Mouse (Mus musculus): ENCODE results near the gene Morc2b. TPM values are rescaled to one million over a fixed set of nuclear protein-coding genes. Genes with fewer than 3 reads are reported as not detected.
"Not testable (repeated sequence)": the region's sequence is repeated elsewhere in the genome, so short reads cannot be mapped to it uniquely, and the experiment has no call there.

Gene Morc2b
- polyA plus RNA-seq (2012; rRNA removed), result 0.09 and 0.14 TPM in 2 replicates

GRCm38 (mm10) chr17:33139261-33139820 is at the start of gene Morc2b:
Morc2b (minus strand) TSS chr17:33139683.
- no peak for DNase-seq (ENCODE audit: low read depth)

DNA sequence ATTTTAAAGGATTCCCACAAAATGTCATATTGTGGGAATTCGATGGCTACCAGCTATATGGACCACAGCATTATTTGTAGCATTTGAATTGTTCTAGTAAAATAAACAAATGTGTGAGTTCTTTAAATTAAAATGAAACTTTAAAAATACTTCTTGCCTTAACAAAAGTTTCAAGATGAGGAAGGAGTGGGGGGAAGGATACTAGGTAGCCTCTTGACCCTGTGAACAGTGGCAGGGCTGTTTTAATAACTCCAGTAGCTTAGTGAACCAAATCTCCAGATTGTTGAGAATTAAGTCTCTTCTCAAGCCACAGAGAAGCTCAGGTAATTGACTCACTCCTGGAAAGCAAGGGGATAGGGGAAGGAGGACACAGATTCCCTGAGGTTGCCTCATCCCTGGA is 28.7 kb upstream of the Morc2b start, which contains the start of gene Olfr55:
TSS of gene Olfr55 (plus strand) at position 301 of the 400 bp plus-strand sequence.
- not testable (repeated sequence) for DNase-seq (ENCODE audit: low read depth)

DNA sequence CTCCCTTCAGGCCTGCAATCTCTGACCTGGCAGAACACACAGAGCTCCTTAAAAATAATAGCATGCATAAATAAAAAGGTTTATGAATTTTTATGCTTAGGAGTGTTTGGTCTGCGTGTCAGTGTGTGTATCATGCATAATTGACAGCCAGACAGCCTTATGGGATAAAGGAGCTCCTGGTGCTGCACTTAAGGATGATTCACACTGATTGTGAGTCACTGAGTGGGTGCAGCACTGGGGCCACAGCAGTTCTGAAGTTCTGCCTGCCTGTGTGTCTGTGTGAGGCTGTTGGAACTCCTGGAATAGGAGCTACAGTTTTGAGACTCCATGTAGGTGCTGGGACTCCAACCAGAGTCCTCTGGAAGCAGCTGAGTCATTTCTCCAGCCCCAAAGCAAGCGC is 13.2 kb downstream of the Morc2b start:
- no peak for DNase-seq (ENCODE audit: low read depth)

DNA sequence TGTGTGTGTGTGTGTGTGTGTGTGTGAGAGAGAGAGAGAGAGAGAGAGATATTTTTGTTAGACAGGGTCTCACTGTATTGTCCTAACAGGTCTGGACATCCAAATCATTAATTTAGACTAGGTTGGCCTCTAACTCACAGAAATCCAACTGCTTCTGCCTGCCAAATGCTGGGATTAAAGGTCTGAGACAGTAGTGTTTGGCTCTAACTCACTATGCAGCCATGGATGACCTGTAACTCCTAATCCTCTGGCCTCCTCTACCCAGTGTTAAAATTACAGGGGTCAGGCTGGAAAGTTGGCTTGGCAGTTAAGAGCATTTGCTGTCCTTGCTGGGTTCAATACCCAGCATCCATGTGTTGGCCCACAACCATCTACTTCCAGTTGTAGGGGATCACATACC is 14.9 kb downstream of the Morc2b start:
- no peak for DNase-seq (ENCODE audit: low read depth)

DNA sequence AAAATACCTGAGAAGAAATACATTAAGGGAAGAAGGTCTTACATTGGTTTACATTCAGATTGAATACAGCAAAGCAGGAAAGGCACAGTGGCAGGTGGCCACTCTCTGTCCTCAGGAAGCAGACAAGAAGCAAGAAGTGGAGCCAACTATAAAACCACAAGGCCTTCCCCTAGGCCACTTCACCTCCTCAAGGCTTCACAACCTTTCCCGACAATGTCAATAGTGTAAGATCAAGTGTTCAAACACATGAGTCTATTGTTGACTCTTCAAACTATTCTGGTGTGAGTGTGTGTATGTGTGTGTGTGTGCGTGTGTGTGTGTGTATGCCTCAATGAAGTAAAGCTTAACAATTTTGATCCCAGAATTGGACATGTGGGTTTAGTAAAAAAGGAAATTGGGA is 42.1 kb downstream of the Morc2b start:
- no peak for DNase-seq (ENCODE audit: low read depth)

- peak; percentile 16 for DNase-seq (ENCODE audit: low read depth)
Observed at GRCm38 (mm10) chr17:33092391-33093193, 46.9 kb downstream of the Morc2b start.

- no peak for DNase-seq (ENCODE audit: low read depth)
Observed at GRCm38 (mm10) chr17:33091630-33092029, 47.9 kb downstream of the Morc2b start.

DNA sequence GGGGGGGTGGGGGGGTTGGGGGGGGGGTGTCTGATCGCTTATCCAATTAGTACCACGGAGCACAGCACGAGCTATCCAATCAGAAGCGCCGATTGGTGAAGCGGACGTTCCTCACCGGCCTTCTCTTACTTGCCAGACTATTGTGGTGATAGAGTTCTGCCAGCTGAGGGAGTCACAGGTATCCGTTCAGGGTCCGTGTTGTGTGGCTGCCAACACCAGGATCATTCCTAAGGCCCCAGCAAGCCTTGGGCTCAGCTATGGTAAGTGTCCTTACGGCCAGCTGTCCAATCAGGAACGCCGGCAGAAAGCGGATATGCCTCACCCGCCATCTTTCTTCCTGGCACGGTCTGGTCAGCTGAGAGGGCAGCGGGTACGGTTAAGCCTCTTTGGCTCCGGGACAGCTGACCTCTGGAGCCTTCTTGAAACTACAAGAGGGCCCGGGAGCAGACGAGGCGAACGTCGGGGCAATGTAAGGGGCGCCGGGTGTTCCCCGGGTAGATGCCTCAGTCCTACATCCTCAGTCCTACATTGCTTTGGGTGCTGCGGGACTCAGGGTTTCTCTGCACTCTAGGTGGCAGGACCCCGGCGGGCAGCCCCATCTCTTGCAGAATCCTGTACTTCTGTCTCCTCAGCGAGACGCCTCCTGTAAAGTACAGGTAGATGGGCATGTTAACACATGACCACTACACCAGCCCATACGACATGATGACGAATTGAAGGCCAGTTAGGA is 50.1 kb downstream of the Morc2b start, which contains the start of gene Zfp563:
TSS of gene Zfp563 (plus strand) at position 91 of the 730 bp plus-strand sequence.
- peak; percentile 79 for DNase-seq (ENCODE audit: low read depth)

- DNase-seq (ENCODE audit: low read depth), result no peak
Observed at GRCm38 (mm10) chr17:33067958-33068357, 71.5 kb downstream of the Morc2b start, which contains the start of gene 4921501E09Rik. 4921501E09Rik (minus strand) TSS chr17:33068058.

Other genes starting within 250 kb of the Morc2b start
- gene Zfp870, start 248.0 kb downstream of the Morc2b start, polyA plus RNA-seq (2012; rRNA removed), result 1.3 and 1.7 TPM in 2 replicates
- 0.23 and 0.55 TPM in 2 replicates for gene Cyp4f14, start 222.3 kb downstream of the Morc2b start, polyA plus RNA-seq (2012; rRNA removed)
- gene Cyp4f13, start 192.3 kb downstream of the Morc2b start, polyA plus RNA-seq (2012; rRNA removed), result 56.3 and 62.6 TPM in 2 replicates
- gene Zfp472, start 173.9 kb downstream of the Morc2b start, polyA plus RNA-seq (2012; rRNA removed), result 1.2 and 1.8 TPM in 2 replicates
- 3.7 and 4.7 TPM in 2 replicates for gene Zfp952, start 146.6 kb downstream of the Morc2b start, polyA plus RNA-seq (2012; rRNA removed)
- 1.4 and 1.7 TPM in 2 replicates for gene Zfp763, start 106.3 kb downstream of the Morc2b start, polyA plus RNA-seq (2012; rRNA removed)
- not detected in 2 replicates for gene 4921501E09Rik, start 71.6 kb downstream of the Morc2b start, polyA plus RNA-seq (2012; rRNA removed)
- 1.8 and 2.5 TPM in 2 replicates for gene Zfp563, start 50.4 kb downstream of the Morc2b start, polyA plus RNA-seq (2012; rRNA removed)
- not detected in 2 replicates for gene Olfr55, start 28.8 kb upstream of the Morc2b start, polyA plus RNA-seq (2012; rRNA removed)
- not detected in 2 replicates for gene Olfr239, start 51.6 kb upstream of the Morc2b start, polyA plus RNA-seq (2012; rRNA removed)
- not detected in 2 replicates for gene Olfr1564, start 82.0 kb upstream of the Morc2b start, polyA plus RNA-seq (2012; rRNA removed)
- gene Zfp955a, start 115.5 kb upstream of the Morc2b start, polyA plus RNA-seq (2012; rRNA removed), result 1.7 and 2.0 TPM in 2 replicates
- gene Olfr63, start 125.0 kb upstream of the Morc2b start, polyA plus RNA-seq (2012; rRNA removed), result not detected in 2 replicates
- gene Zfp955b, start 149.9 kb upstream of the Morc2b start, polyA plus RNA-seq (2012; rRNA removed), result 1.6 and 2.1 TPM in 2 replicates
- 1.4 TPM in 2 replicates for gene Zfp81, start 219.2 kb upstream of the Morc2b start, polyA plus RNA-seq (2012; rRNA removed)

All from gonadal fat pad, adult 2 months (tissue).